Mouse (Mus musculus) stomach, embryonic 14.5 days (tissue): Measurements from ENCODE around the gene B3gat3. TPM values are rescaled to one million over a fixed set of nuclear protein-coding genes. Genes with fewer than 3 reads are reported as not detected.
A peak's percentile ranks its signal among the peaks of the same experiment; 100 is the strongest.

Source experiments
- ATAC-seq: fragments of 200-750 bp; cut with Nextera tagmentation; 2 replicates; pipeline ENCODE4 v1.8.0; 2017; ENCODE audit warnings: low read depth, moderate TSS enrichment; ENCODE audit not compliant: insufficient number of reproducible peaks, insufficient read depth, low FRiP score
- H3K27ac ChIP-seq: fragments of 300-500 bp; sonication (generic); 2 replicates; pipeline ENCODE4 v1.5.1; 2014; ENCODE audit warnings: mild to moderate bottlenecking, low read length, moderate library complexity, mixed read lengths
- H3K27me3 ChIP-seq: fragments of 300-500 bp; sonication (generic); 2 replicates; pipeline ENCODE4 v1.6.1; 2014; ENCODE audit warnings: low read length, control low read depth, mixed read lengths; ENCODE audit not compliant: control insufficient read depth, insufficient read depth
- H3K36me3 ChIP-seq: fragments of 300-500 bp; sonication (generic); 2 replicates; pipeline ENCODE4 v1.6.1; 2014; ENCODE audit warnings: mild to moderate bottlenecking, control low read depth, low read length, moderate library complexity, mixed read lengths; ENCODE audit not compliant: control insufficient read depth, insufficient read depth
- H3K4me1 ChIP-seq: fragments of 300-500 bp; sonication (generic); 2 replicates; pipeline ENCODE4 v1.6.1; 2014; ENCODE audit warnings: low read length, control low read depth, mixed read lengths; ENCODE audit not compliant: control insufficient read depth, insufficient read depth
- H3K4me2 ChIP-seq: fragments of 300-500 bp; sonication (generic); replicated peaks from 2 replicates; pipeline ENCODE4 v1.6.1; 2014; ENCODE audit warnings: low read depth, low read length, control low read depth
- H3K4me3 ChIP-seq: fragments of 300-500 bp; sonication (generic); 2 replicates; pipeline ENCODE4 v1.5.1; 2014; ENCODE audit warnings: low read depth, low read length, control low read depth
- H3K9ac ChIP-seq: fragments of 300-500 bp; sonication (generic); replicated peaks from 2 replicates; pipeline ENCODE4 v1.6.1; 2014; ENCODE audit warnings: low read depth, mild to moderate bottlenecking, control low read depth, low read length, moderate library complexity, mixed read lengths
- H3K9me3 ChIP-seq: fragments of 300-500 bp; sonication (generic); 2 replicates; pipeline ENCODE4 v1.6.1; 2016; ENCODE audit warnings: low read depth, low read length, control low read depth; ENCODE audit not compliant: control insufficient read depth
- WGBS: fragments of 180-500 bp; shearing (Covaris S2); extraction: QIAGEN DNeasy Blood & Tissue Kit; methylation state at CpG from one replicate; pipeline ENCODE4 v1.1.7; 2014; 5-methylcytosine and 5-hydroxymethylcytosine counted together
- polyA plus RNA-seq: library from polyadenylated mRNA; unstranded; fragments of >200 nt; fragmentation: Nextera tagmentation; extraction: Ambion mirVana; gene quantifications from 2 replicates; pipeline ENCODE4 v1.2.1, GENCODE M21; 2014

B3gat3 gene
- polyA plus RNA-seq, 1 experiment from 2014 or later, result 35.7 TPM

GRCm38 (mm10) chr19:8953135-8954039 is 33.2 kb downstream of the B3gat3 start, which contains the start of gene Tut1:
Gene Tut1 (plus strand): TSS chr19:8953847.
- H3K9ac ChIP-seq, result peak within 1 kb of the TSS; percentile 77
- WGBS, result 4% methylated on average over 46 of the region's 46 CpGs
- no peaks in the 10 kb centered on the region for H3K9me3 ChIP-seq
- no peaks in the 10 kb centered on the region for H3K27me3 ChIP-seq
- ATAC-seq, result peak; percentile 94
- peak within 1 kb of the TSS; percentile 86 for H3K4me3 ChIP-seq
- H3K36me3 ChIP-seq, result peaks cover 42% of the 10 kb centered on the region
- H3K4me2 ChIP-seq, result peak within 1 kb of the TSS; percentile 72
- H3K4me1 ChIP-seq, result peaks cover 5% of the 10 kb centered on the region; the same call in 1 of the 2 replicates
- H3K27ac ChIP-seq, result peak within 1 kb of the TSS; percentile 78

- H3K9me3 ChIP-seq, result no peaks in the 10 kb centered on the region
- H3K36me3 ChIP-seq, result peaks cover 41% of the 10 kb centered on the region
- H3K9ac ChIP-seq, result peak overlapping the region; percentile 77
- no peaks in the 10 kb centered on the region for H3K27me3 ChIP-seq
- peak overlapping the region; percentile 78 for H3K27ac ChIP-seq
- H3K4me3 ChIP-seq, result peak overlapping the region; percentile 86
- no peak for ATAC-seq
- 7% methylated on average over 9 of the region's 9 CpGs for WGBS
- H3K4me1 ChIP-seq, result peaks cover 5% of the 10 kb centered on the region; the same call in 1 of the 2 replicates
- H3K4me2 ChIP-seq, result peak overlapping the region; percentile 72
These were observed 34.0 kb downstream of the B3gat3 start for GRCm38 (mm10) chr19:8954171-8954570.

- ATAC-seq, result no peak
- WGBS, result 95% methylated on average over 2 of the region's 2 CpGs
- no peak overlapping the region for H3K4me3 ChIP-seq
- no peaks in the 10 kb centered on the region for H3K27me3 ChIP-seq
- H3K27ac ChIP-seq, result no peak overlapping the region
- no peak overlapping the region for H3K9ac ChIP-seq
- peaks cover 60% of the 10 kb centered on the region for H3K36me3 ChIP-seq
- H3K4me2 ChIP-seq, result no peak overlapping the region
- H3K9me3 ChIP-seq, result no peaks in the 10 kb centered on the region
- H3K4me1 ChIP-seq, result peaks cover 5% of the 10 kb centered on the region; the same call in 1 of the 2 replicates
These were observed 42.1 kb downstream of the B3gat3 start for GRCm38 (mm10) chr19:8962256-8962655.

GRCm38 (mm10) chr19:8965075-8965474 is 44.9 kb downstream of the B3gat3 start:
- H3K27me3 ChIP-seq, result no peaks in the 10 kb centered on the region
- peaks cover 51% of the 10 kb centered on the region for H3K36me3 ChIP-seq
- peaks cover 10% of the 10 kb centered on the region; the same call in 1 of the 2 replicates for H3K4me1 ChIP-seq
- H3K27ac ChIP-seq, result no peak overlapping the region
- no peaks in the 10 kb centered on the region for H3K9me3 ChIP-seq
- no peak overlapping the region for H3K9ac ChIP-seq
- no peak for ATAC-seq
- no peak overlapping the region for H3K4me2 ChIP-seq
- WGBS, result 86% methylated on average over 11 of the region's 11 CpGs
- no peak overlapping the region for H3K4me3 ChIP-seq

- 75% methylated on average over 8 of the region's 8 CpGs for WGBS
- H3K36me3 ChIP-seq, result peaks cover 51% of the 10 kb centered on the region
These were observed 45.6 kb downstream of the B3gat3 start for GRCm38 (mm10) chr19:8965771-8966170.

GRCm38 (mm10) chr19:8966198-8966589 is 46.0 kb downstream of the B3gat3 start:
- Histone ChIP-seq H3K4me3 (peak overlapping the region; percentile 89), H3K4me1 (peaks cover 10% of the 10 kb centered on the region; the same call in 1 of the 2 replicates), H3K27me3 (no peaks in the 10 kb centered on the region), H3K36me3 (peaks cover 55% of the 10 kb centered on the region), H3K27ac (peak overlapping the region; percentile 93), H3K4me2 (peak overlapping the region; percentile 74), H3K9ac (peak overlapping the region; percentile 64), H3K9me3 (no peaks in the 10 kb centered on the region)
- no peak for ATAC-seq
- 31% methylated on average over 5 of the region's 5 CpGs for WGBS

More at GRCm38 (mm10) chr19:8965771-8966170, 45.6 kb downstream of the B3gat3 start:
- Histone ChIP-seq H3K4me1 (peaks cover 10% of the 10 kb centered on the region; the same call in 1 of the 2 replicates), H3K9me3 (no peaks in the 10 kb centered on the region), H3K4me3 (peak overlapping the region; percentile 89), H3K27me3 (no peaks in the 10 kb centered on the region), H3K9ac (peak overlapping the region; percentile 64), H3K27ac (peak overlapping the region; percentile 93), H3K4me2 (peak overlapping the region; percentile 74)
- ATAC-seq, result no peak

- Histone ChIP-seq H3K36me3 (peaks cover 59% of the 10 kb centered on the region), H3K4me1 (peaks cover 10% of the 10 kb centered on the region; the same call in 1 of the 2 replicates), H3K27me3 (no peaks in the 10 kb centered on the region), H3K27ac (peak within 1 kb of the TSS; percentile 93), H3K4me3 (peak within 1 kb of the TSS; percentile 89), H3K4me2 (peak within 1 kb of the TSS; percentile 74), H3K9ac (peak within 1 kb of the TSS; percentile 93), H3K9me3 (no peaks in the 10 kb centered on the region)
- WGBS, result under 1% methylated on average over 52 of the region's 52 CpGs
- peak; percentile 100 for ATAC-seq
These were observed 46.6 kb downstream of the B3gat3 start, which contains the start of gene Eef1g for GRCm38 (mm10) chr19:8966590-8967372. Gene Eef1g (plus strand): TSS chr19:8967041.

- peak overlapping the region; percentile 61 for H3K4me2 ChIP-seq
- no peaks in the 10 kb centered on the region for H3K9me3 ChIP-seq
- H3K9ac ChIP-seq, result peak overlapping the region; percentile 93
- no peak for ATAC-seq
- peak overlapping the region; percentile 83 for H3K27ac ChIP-seq
- peak overlapping the region; percentile 89 for H3K4me3 ChIP-seq
- H3K4me1 ChIP-seq, result peaks cover 10% of the 10 kb centered on the region; the same call in 1 of the 2 replicates
- no peaks in the 10 kb centered on the region for H3K27me3 ChIP-seq
- WGBS, result under 1% methylated on average over 8 of the region's 8 CpGs
- peaks cover 63% of the 10 kb centered on the region for H3K36me3 ChIP-seq
These were observed 47.2 kb downstream of the B3gat3 start for GRCm38 (mm10) chr19:8967373-8967743.
